Mouse (Mus musculus) olfactory bulb, adult 2 months (tissue): ENCODE results near the gene Gm15517. TPM values are rescaled to one million over a fixed set of nuclear protein-coding genes. Genes with fewer than 3 reads are reported as not detected.

Source experiments
- H3K27ac ChIP-seq: fragments of 200-500 bp; 2 replicates; pipeline ENCODE4 v1.5.1; 2012; ENCODE audit warnings: low read depth, low read length; ENCODE audit not compliant: insufficient read depth
- H3K4me1 ChIP-seq: fragments of 200-500 bp; 2 replicates; pipeline ENCODE4 v1.6.1; 2012; ENCODE audit warnings: low read length; ENCODE audit not compliant: control insufficient read depth, insufficient read depth
- H3K4me3 ChIP-seq: fragments of 200-500 bp; 2 replicates; pipeline ENCODE4 v1.5.1; 2012; ENCODE audit warnings: mild to moderate bottlenecking, low read depth, low read length, moderate library complexity; ENCODE audit not compliant: insufficient read depth
- CTCF ChIP-seq: fragments of 200-500 bp; IDR thresholded peaks from 2 replicates; pipeline ENCODE4 v1.5.1; 2012; ENCODE audit warnings: low read depth, mild to moderate bottlenecking, low read length, moderate library complexity; ENCODE audit not compliant: insufficient read depth
- POLR2A ChIP-seq: fragments of 200-500 bp; IDR thresholded peaks from 2 replicates; pipeline ENCODE4 v1.6.1; 2012; ENCODE audit warnings: mild to moderate bottlenecking, low read depth, low read length, moderate library complexity; ENCODE audit not compliant: insufficient read depth
- WGBS: fragments of 180-500 bp; shearing (Covaris S2); methylation state at CpG from one replicate; pipeline ENCODE4 v1.1.7; 2018; 5-methylcytosine and 5-hydroxymethylcytosine counted together
- polyA plus RNA-seq: library from polyadenylated mRNA; stranded (reverse); fragments of >200 nt; gene quantifications from 2 replicates; pipeline ENCODE4 v1.2.4, GENCODE M21; 2012; ENCODE audit warnings: low replicate concordance; ENCODE audit not compliant: missing spikeins, insufficient read depth, insufficient read length

Gm15517 gene
- polyA plus RNA-seq, 1 experiment, result not detected

DNA sequence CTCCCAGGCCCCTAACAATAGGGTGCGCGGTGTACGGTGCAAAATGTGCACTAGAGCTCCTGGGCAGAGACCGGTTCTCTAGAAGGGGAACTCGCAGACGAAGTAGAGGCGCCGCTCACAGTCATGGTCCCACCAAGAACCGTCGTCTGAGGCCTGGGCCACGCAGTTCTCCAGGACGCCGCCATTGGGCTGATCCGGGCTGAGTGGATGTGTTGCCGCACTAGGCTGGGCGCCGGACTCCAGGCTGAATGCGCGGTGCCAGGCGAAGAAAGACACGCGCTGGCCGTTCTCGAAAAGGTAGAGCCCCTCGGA lies 43.2 kb downstream of the Gm15517 start:
- TF ChIP-seq CTCF, result no peak

DNA sequence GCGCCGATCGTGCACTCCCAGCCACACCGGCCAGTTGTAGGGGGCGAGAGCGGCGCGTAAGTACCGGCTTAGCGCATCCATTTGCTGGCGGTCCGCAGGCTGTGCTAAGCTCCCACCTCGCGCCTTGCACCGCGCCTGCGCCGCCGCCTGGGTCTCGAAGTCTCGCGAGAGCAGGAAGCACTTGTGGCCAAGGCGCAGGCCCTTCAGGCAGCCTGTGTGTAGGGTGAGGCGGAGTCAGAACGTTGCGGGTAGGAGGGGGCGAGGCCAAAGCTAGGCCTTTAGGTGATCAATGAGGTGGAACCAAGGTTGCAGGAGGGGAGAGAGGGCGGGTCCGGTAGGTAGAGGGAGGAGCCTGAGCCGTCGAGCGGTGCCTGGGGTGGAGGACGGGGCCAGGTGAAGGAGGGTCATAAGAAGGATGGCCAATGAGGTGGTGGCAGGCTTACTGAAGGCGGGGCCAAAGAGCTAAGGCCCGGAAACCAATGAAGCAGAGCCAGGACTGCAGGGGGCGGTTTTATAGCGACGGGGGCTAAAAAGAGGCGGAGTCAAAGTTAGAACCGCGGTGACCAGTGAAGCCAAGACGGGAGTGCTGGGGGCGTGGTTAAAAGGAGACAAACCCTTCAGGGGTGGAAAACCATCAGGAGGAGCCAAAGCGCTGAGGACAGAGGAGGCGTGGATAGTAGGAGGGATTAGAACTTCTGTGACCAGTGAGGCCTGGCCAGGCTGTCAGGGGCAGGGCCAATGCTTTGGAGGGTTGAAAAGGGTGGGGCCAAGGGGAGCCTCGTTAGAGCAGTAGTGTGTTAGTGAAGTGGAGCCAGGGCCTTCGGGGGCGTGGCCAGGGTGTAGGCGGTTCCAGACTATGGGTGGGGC lies 43.8 kb downstream of the Gm15517 start:
- TF ChIP-seq POLR2A (peak; percentile 98), CTCF (peak; percentile 12; the same call in 1 of the 2 replicates)
- peak overlapping the region; percentile 95 for H3K27ac ChIP-seq
- H3K4me1 ChIP-seq, result peaks cover 26% of the 10 kb centered on the region
- WGBS, result under 1% methylated on average over 49 of the region's 49 CpGs
- H3K4me3 ChIP-seq, result peak overlapping the region; percentile 83

More for the DNA sequence above, 43.2 kb downstream of the Gm15517 start:
- H3K4me3 ChIP-seq, result peak overlapping the region; percentile 83
- WGBS, result under 1% methylated on average over 25 of the region's 25 CpGs
- H3K4me1 ChIP-seq, result peaks cover 26% of the 10 kb centered on the region
- H3K27ac ChIP-seq, result peak overlapping the region; percentile 95

DNA sequence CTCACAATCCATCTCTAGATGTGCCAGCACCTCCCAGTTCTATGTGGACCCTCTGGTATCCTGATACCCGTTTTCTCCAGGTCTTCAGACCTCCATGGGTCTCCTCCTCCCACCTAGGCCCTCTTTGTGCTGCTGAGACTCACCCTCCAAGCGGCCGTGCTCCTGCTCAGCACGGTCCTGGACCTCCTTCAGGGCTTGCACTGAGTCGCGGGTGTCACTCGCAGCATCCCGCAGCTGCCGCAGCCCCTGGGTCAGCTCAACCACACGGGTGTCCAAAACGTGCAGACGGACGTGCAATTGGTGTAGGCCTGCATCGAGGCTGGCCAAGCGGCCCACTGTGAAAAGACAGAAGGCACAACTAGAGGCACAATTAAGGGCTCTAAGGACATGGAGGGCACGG lies 44.4 kb downstream of the Gm15517 start:
- TF ChIP-seq CTCF (no peak), POLR2A (no peak)
- 13% methylated on average over 16 of the region's 16 CpGs for WGBS
- peak overlapping the region; percentile 95 for H3K27ac ChIP-seq
- H3K4me3 ChIP-seq, result peak overlapping the region; percentile 83; the same call in 1 of the 2 replicates
- H3K4me1 ChIP-seq, result peaks cover 26% of the 10 kb centered on the region

DNA sequence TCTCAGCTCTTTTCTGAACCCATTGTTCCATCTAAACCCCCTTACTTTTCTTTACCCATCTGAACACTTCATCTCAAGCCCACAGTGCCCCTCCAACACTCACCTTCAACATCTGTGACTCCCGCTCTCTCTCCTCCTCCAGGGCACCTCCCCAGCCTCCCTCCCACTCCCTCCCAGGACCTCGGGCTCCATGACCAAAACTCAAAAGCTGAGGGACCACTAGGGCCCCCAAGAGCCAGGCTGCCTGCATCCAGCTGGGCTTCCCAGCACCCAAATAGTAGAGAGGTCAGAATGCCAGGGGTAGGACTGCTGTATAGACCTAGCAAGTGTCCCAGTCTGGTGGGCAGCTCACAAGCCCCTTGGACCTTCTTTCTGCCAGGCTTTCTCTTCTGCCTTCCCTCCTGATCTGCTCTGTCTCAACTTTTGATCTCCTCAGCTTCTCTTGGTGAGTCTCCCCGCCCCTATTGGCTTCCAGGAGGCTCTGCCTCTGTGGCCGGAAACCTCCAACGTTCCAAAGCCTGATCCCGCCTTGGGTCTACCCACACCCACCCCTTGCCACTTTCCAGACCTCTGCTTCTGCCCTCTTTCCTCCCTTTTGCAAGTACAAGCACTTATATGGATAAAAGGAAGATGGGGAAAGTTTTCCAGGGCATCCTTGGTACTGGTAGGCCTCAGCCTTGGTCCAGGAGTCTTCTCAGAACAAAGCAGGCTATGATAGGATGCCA lies 45.4 kb downstream of the Gm15517 start, which contains the start of gene Clec11a:
Gene Clec11a, minus strand, starts transcription at position 387 of the 725 bp plus-strand sequence.
- Histone ChIP-seq H3K4me1 (peaks cover 31% of the 10 kb centered on the region), H3K27ac (peak within 1 kb of the TSS; percentile 95), H3K4me3 (peak within 1 kb of the TSS; percentile 83; the same call in 1 of the 2 replicates)
- 68% methylated on average over 6 of the region's 6 CpGs for WGBS
- TF ChIP-seq POLR2A, result no peak
- no peak for TF ChIP-seq CTCF

DNA sequence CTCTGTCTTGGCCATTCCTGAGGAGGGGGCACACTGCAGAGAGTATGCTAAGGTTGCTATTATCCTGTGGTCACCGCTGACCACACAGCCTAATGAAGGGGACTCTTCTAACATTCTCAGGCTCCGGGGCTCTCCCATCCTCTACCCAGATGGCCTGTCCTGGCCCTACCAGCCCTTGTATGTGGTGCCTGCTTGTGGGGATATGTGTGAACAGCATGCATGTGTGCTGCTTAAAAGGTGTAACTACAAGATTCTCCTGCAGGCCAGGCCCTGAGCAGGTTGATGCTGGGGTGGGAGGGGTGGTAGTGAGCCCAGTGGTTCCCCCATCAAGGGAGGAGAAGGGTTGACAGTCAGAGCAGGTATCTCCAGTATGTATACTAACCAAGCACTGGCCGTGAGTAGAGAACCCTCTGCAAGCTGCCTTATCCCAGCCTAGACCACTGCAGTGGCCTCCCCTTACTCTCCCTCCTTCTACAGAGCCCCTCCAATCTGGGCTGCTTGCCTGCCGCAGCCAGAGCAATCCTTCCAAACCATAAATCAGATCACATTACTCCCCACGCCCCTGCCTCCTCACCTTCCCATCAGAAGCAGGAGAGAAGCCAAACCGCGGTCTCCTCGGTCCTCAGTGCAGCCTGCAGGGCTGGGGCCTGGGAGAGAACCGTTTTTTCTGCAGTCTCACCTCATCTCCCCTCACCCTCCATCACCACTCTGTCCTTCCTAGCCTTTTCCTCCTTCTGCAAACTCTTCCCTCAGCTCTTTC lies 46.2 kb downstream of the Gm15517 start:
- Histone ChIP-seq H3K27ac (no peak overlapping the region), H3K4me1 (peaks cover 39% of the 10 kb centered on the region), H3K4me3 (no peak overlapping the region)
- no peak for TF ChIP-seq POLR2A
- no peak for TF ChIP-seq CTCF
- WGBS, result 57% methylated on average over 9 of the region's 9 CpGs

DNA sequence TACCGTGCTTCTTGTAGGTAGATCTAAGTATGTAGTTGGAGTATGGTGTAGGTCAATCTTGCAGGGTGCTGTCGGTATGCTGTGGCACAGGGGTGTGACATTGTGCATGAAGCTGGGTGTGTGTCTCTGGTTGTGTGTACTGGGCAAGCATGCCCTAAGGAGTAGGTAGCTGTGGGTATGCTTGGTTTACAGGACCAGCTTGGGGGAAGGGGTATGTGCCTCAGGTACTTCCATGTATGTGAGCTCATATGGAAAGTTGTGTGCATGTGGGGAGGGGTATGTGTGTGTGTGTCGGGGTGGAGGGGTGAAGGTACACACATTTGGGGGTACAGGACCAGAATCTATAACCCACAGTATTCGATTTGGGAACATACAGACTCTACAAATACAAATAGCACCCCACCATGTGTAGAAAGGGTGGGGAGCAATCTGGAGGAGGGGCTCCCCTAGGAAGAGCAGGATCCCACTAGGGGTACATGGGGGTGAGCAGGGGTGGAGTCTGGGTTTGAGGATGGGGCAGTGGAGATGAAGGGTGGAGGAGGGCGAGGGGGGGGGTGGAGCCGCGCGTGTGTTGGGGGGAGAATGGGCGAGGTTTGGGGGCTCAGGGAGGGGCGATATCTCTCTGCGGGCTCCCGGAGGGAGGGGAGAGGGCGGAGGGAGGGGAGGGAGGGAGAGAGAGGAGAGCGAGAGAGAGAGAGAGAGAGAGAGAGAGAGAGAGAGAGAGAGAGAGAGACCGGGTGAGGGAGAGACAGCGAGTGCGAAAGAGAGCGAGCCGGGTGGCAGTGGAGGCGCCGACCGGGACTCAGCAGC lies 48.4 kb downstream of the Gm15517 start, which contains the start of gene Shank1:
Gene Shank1, plus strand, starts transcription at position 779 of the 810 bp plus-strand sequence.
- H3K27ac ChIP-seq, result peak within 1 kb of the TSS; percentile 91
- WGBS, result 10% methylated on average over 12 of the region's 22 CpGs
- H3K4me1 ChIP-seq, result peaks cover 42% of the 10 kb centered on the region
- H3K4me3 ChIP-seq, result peak within 1 kb of the TSS; percentile 75
- TF ChIP-seq POLR2A (no peak), CTCF (no peak)

DNA sequence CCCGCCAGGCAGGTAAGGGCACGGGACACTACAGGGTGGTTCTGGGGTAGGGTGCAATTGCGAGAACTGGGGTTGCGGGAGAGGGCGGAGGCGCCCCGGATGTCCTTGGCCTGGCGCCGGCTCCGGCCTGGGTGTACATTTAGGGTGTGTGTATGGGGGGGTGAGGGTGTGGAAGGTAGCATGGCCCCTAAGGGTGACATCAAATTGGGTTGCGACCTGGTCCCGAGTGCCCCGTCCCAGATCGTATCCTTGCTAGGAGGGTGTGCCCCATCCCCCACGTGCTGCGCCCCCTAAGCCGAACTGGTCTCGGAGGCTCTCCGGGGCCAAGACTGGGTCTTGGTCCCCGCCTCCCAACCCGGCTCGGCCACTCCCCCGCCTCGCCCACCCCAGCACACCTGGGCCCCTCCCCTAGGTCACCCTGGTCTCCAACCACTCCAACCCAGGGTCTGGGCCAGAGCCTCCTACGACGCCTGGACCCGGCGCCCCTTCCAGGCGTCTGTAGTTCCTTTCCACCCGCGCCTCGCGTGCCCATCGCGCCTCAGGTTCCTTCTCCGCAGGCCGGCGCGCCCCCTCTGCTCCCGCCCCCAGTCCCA lies 49.1 kb downstream of the Gm15517 start:
- WGBS, result 1% methylated on average over 38 of the region's 40 CpGs
- Histone ChIP-seq H3K4me3 (peak overlapping the region; percentile 75), H3K4me1 (peaks cover 39% of the 10 kb centered on the region), H3K27ac (peak overlapping the region; percentile 85)
- no peak for TF ChIP-seq CTCF
- TF ChIP-seq POLR2A, result 0 out of 2 replicates have a peak, but pooled peaks have one; percentile 27
